Mouse (Mus musculus) myocyte (in vitro differentiated cells): Measurements from ENCODE around the gene Hmgcll1.

Experiments used
- CEBPB ChIP-seq: IDR thresholded peaks from 2 replicates; pipeline ENCODE4 v1.6.1; 2011; ENCODE audit warnings: mild to moderate bottlenecking, moderate library complexity; ENCODE audit not compliant: poor library complexity, insufficient read depth, severe bottlenecking
- POLR2A ChIP-seq: IDR thresholded peaks from one replicate; pipeline ENCODE4 v1.6.1; 2011; ENCODE audit warnings: low read depth, mild to moderate bottlenecking, control low read depth, moderate library complexity; ENCODE audit not compliant: insufficient read length

DNA sequence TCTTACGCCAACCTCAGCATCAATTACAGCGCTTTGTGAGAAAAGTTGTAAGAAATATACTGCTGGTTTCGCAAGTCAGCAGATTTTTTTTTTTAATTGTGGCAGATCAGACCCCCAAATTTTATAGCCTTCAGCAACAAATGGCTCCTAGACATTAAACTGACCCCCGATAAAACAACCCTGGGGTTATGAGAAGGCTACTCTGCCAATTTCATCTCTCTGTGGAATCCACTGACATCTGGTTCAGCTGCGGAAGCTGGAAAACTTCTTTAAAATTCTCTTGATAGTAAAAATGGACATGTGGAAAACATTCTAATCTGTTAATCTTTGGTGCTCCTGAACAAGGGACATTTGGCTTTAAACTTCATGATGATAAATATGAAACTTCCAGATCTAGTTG lies 82.6 kb downstream of the Hmgcll1 start:
- TF ChIP-seq POLR2A (no peak), CEBPB (no peak)
